Mouse (Mus musculus) ovary, adult 10 weeks (tissue): ENCODE results near the gene Gm2916. TPM values are rescaled to one million over a fixed set of nuclear protein-coding genes. Genes with fewer than 3 reads are reported as not detected.

Experiments used
- polyA plus RNA-seq: library from polyadenylated mRNA; stranded (reverse); fragments of 350-450 nt; fragmentation: Illumina TruSeq; extraction: RNeasy Lipid Tissue Mini Kit (QIAGEN cat#74804); gene quantifications from one replicate; pipeline ENCODE4 v1.2.3, GENCODE M21; 2014

Gene Gm2916
- not detected for polyA plus RNA-seq

DNA sequence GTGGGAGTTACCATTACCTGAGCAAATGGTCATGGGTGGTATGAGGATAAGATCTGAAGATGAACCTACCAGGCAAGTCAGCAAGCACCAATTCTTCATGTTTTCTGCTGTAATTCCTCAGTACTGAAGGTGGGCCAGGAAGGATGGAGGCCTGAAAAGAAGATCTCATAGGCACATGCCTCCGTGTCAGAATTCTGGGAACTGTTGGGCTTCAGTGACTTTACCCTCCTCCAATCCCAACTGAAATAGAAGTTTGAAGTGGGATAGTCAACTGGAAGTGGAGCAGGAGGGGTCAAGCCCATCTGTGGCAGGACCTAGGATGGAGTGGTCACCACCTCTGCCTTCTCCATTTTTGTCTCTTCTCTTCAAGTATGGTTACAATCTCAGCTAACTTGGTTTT lies at the start of gene Gm2916:
Gene Gm2916 (plus strand): TSS at position 301 of the 400 bp plus-strand sequence.

DNA sequence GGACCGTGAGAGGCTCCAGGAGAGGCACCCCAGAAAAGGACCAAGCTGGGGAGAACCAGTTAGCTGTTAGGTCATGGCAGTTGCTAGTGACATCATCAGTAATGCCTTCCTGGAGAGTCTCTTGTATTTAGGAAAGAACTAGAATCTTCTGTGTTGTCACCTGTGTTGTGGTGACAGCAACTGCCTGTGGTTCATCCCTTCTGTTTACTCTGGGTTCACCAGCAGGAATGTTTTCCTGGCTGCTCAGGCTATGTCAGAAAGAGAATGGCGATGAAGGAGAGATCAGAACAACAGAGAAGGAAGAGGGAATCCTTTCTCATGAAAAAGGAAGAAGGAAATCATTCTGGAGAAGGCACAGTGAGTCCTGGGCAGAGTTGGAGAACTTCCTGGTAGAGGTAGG lies 38.0 kb upstream of the Gm2916 start, which contains the start of gene Gm3033:
Gene Gm3033 (plus strand): TSS at position 301 of the 400 bp plus-strand sequence.

DNA sequence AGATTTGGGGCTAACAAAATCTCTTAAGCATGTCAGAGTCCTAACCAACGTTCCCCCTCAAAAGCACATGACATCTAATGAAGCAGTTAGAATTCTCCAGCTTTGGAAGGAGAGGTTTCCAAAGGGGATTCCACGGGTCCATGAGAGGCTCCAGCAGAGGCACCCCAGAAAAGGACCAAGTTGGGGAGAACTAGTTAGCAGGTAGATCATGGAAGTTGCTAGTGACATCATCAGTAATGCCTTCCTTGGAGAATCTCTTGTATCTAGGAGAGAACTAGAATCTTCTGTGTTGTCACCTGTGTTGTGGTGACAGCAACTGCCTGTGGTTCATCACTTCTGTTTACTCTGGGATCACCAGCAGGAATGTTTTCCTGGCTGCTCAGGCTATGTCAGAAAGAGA lies 47.5 kb downstream of the Gm2916 start, which contains the start of gene Gm3029:
Gene Gm3029 (plus strand): TSS at position 301 of the 400 bp plus-strand sequence.

DNA sequence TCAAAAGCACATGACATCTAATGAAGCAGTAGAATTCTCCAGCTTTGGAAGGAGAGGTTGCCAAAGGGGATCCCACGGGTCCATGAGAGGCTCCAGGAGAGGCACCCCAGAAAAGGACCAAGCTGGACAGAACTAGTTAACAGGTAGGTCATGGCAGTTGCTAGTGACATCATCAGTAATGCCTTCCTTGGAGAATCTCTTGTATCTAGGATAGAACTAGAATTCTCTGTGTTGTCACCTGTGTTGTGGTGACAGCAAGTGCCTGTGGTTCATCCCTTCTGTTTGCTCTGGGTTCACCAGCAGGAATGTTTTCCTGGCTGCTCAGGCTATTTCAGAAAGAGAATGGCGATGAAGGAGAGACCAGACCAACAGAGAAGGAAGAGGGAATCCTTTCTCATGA lies 79.3 kb downstream of the Gm2916 start, which contains the start of gene Gm3095:
Gene Gm3095 (plus strand): TSS at position 301 of the 400 bp plus-strand sequence.

Other genes starting within 250 kb of the Gm2916 start
- not detected for gene Gm3012, start 249.7 kb upstream of the Gm2916 start, polyA plus RNA-seq
- gene Gm3020, start 232.1 kb upstream of the Gm2916 start, polyA plus RNA-seq: not detected
- gene Gm3043, start 195.4 kb upstream of the Gm2916 start, polyA plus RNA-seq: not detected
- not detected for gene Gm3002, start 74.1 kb upstream of the Gm2916 start, polyA plus RNA-seq
- gene Gm3033, start 37.9 kb upstream of the Gm2916 start, polyA plus RNA-seq: not detected
- not detected for gene Gm3029, start 47.6 kb downstream of the Gm2916 start, polyA plus RNA-seq
- gene Gm3095, start 79.4 kb downstream of the Gm2916 start, polyA plus RNA-seq: not detected
- not detected for gene Gm3099, start 114.2 kb downstream of the Gm2916 start, polyA plus RNA-seq
- gene Gm5796, start 139.8 kb downstream of the Gm2916 start, polyA plus RNA-seq: not detected
- not detected for gene Gm3115, start 199.9 kb downstream of the Gm2916 start, polyA plus RNA-seq
- gene Gm8108, start 226.4 kb downstream of the Gm2916 start, polyA plus RNA-seq: not detected